Mouse (Mus musculus) adrenal gland, adult 2 months (tissue): ENCODE results near the gene Tas2r144. TPM values are rescaled to one million over a fixed set of nuclear protein-coding genes. Genes with fewer than 3 reads are reported as not detected.

Experiments
- DNase-seq: peaks from one replicate; pipeline ENCODE4 v3.0.0; 2021
- long read RNA-seq: library from polyadenylated mRNA; stranded (forward); transcript quantifications from one replicate; pipeline ENCODE4 v2.0.0, GENCODE M21; 2021
- polyA plus RNA-seq: library from polyadenylated mRNA; depleted of rRNA; stranded (reverse); fragments of >200 nt; gene quantifications from 2 replicates; pipeline ENCODE4 v1.2.3, GENCODE M21; 2012; rRNA removed
- total RNA-seq, 2 experiments: library from RNA; stranded (reverse); gene quantifications; 2 replicates each; pipeline ENCODE4 v1.2.3; 2021

Tas2r144 gene
- total RNA-seq: not detected
- polyA plus RNA-seq: not detected in 2 replicates
- long read RNA-seq: 0 reads

- no peak for DNase-seq
These were observed at the start of gene Tas2r144 for GRCm38 (mm10) chr6:42215028-42215427. TSS of gene Tas2r144 (plus strand) at chr6:42215328.

DNA sequence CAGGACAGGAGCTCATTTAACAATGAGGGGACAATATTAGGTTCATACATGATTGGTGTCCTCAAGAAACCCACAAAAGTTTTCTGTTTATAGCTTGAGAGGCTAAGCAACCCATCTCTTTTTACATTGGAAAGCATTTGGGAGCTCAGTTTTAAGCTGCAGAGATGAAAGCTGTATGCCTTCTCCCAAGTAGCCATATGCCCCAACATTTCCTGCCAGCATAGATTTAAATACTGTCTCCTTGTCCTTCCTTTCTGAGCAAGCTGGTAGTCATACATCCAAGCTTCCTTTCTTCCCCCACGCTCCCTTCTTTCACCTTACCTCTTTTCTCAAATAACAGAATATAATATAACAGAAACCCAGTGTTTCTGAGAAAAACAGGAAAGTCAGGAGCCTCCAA lies 32.7 kb upstream of the Tas2r144 start:
- DNase-seq: no peak

GRCm38 (mm10) chr6:42186230-42186629 lies 28.9 kb upstream of the Tas2r144 start:
- DNase-seq: peak; percentile 3

DNA sequence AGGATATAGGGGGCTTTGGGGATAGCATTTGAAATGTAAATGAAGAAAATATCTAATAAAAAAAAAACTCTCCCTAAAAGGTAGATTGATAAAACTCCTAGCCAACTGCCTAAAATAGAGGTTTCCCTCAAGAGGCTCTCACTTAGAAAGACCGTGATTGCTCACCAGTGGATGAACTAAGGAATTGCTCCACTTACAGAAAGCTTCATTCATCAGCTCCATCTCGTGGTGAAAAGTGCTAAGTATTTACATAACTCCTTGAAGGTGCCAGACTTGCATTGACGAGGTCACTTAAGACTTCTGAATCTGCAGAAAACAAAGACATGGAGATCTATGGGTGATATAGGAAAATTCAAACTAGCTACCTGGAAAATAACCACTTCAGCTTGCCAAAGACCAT lies 17.4 kb upstream of the Tas2r144 start:
- DNase-seq: no peak

GRCm38 (mm10) chr6:42199498-42199897 lies 15.6 kb upstream of the Tas2r144 start:
- DNase-seq: no peak

- DNase-seq: peak; percentile 15
These were observed 7.2 kb downstream of the Tas2r144 start for GRCm38 (mm10) chr6:42222286-42222685.

GRCm38 (mm10) chr6:42225046-42225445 lies 9.9 kb downstream of the Tas2r144 start:
- no peak for DNase-seq

DNA sequence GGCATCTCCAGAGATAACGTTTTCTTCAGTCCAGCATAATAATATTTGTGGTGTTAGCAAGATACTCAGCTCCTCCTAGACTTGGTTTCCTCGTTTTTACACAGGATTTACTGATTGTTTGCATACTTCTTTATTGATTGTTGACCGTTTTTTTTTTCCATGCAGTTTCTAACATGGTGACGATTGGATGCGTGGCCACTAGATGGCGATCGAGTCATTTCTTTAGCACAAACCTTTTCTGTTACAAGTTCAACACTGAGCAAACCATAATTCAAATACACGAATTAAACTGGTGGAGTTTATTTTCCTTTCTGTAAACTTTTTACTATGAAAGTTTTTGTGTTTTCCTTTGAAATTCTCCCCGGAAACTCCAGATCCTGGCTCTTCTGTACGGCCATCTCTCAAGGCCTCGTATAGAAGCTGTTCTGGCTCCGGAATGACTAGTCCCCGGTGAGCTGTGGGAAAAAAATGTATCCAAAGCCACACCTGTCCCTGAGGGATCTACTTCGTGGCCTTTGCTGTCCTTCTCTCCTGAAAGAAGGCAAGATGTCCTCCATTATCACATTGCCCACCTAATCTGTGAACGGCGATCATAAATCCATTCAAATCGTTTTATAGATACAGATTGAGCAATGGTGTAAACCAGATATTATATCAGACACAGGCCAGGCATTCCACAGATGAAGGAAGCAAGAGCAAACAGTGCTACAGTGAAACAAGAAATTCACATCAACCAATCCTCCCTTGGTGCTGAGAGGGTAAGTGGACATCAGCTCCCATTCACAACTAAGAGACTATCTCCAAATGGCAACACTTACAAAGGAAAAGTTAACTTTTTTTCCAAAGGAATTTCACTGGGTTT lies 12.3 kb downstream of the Tas2r144 start:
- peak; percentile 56 for DNase-seq

- DNase-seq: no peak
These were observed 14.5 kb downstream of the Tas2r144 start for GRCm38 (mm10) chr6:42229610-42230009.

GRCm38 (mm10) chr6:42231191-42231590 lies 16.1 kb downstream of the Tas2r144 start:
- DNase-seq: no peak

- DNase-seq: no peak
These were observed 22.2 kb downstream of the Tas2r144 start for GRCm38 (mm10) chr6:42237276-42237805.

DNA sequence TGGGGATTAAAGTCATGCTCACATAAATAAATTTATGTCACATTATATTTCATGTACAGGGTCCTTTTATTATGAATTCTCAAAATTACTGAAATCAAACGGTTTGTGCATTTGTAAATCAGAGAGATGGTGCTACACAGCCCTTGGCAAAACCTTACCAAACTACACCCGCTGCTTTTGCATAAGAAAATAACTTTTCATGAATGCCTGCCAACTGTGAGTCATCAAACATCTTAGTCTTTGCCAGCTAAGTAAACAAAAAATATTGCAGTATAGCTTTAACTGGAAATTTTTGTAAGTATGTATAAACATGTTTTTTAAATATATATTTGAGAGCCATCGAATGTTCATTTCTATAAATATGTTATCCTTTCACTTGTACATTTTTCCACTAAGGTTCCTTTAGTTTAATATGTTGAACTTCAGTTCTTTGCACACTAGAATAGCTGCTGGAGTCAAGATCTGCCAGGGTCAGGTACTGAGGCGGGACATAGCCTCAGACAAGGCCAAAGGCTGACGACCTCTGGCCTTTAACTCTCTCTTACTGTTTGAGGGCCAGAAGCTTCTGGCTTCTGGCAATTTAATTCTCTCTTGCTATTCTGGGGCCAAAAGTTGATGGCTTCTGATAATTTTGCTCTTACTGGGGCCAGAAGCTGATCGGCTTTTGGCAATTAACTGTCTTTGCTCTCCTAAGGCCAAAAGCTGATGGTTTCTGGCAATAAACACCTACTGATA lies 26.4 kb downstream of the Tas2r144 start:
- DNase-seq: peak; percentile 64

DNA sequence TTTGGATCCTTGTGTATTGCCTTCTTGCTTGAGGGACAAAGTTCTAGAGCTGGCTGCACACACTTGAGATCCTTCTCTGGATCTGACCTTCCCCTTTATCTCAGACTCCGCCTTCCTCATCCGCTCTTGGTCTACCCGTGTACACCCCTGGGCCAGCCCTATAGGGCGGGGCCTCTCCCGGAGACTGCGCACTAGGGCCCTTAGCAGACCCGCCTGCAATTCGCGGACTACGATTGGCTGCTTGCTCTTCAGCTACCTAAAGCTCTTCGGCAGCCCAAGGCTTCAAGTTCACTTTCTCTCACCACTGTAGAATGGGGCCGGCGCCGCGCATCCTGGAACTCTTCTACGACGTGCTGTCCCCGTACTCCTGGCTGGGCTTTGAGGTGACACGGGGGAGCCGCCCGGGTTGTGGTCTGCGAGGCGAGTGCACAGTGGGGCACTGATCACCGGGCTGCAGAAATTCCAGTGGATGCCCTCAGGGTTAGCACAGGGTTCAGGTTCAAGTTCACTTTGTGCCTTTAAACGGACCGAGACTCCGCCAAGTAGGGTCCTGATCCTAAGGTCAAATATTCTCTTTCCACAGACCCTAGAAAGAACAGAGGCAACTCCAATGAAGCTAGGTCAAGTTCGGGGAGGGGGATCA lies 30.7 kb downstream of the Tas2r144 start, which contains the start of gene Gstk1:
TSS of gene Gstk1 (plus strand) at position 225 of the 643 bp plus-strand sequence.
- DNase-seq: peak; percentile 94

DNA sequence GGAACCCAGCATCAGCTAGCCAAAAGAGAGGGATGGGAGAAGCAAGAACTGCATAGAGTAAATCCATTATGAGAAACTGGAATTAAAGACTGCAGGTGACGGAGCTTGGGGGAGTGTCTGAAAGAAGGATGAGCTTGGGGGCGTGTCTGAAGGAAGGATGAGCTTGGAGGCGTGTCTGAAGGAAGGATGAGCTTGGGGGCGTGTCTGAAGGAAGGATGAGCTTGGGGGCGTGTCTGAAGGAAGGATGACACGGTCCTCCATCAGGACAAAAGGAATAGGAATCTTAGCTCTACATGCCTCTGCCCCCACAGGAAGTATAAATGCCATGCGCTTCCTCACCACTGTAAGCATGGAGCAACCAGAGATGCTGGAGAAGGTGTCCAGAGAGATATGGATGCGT lies 32.0 kb downstream of the Tas2r144 start:
- DNase-seq: peak; percentile 40

DNA sequence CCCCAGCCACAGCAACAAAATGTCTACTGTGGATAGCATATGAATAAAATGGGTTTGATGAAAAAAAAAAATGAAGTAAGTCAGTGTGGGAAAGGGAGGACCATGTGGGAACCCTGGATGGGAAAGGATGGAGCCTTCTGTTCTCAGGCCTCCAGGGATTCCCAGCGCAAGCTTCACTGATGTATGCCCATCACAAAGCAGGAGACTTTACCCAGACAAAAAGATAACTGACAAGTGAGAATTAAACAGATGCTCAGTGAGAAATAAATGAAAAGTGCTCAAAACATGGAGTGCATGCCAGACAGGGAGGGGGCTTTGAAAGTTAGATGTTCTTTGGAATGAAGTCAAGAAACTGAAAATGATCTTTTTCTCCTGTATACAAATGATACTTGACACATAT lies 32.9 kb downstream of the Tas2r144 start:
- no peak for DNase-seq

GRCm38 (mm10) chr6:42251791-42252190 lies 36.7 kb downstream of the Tas2r144 start:
- no peak for DNase-seq

- no peak for DNase-seq
These were observed 38.0 kb downstream of the Tas2r144 start for GRCm38 (mm10) chr6:42253103-42253502.

DNA sequence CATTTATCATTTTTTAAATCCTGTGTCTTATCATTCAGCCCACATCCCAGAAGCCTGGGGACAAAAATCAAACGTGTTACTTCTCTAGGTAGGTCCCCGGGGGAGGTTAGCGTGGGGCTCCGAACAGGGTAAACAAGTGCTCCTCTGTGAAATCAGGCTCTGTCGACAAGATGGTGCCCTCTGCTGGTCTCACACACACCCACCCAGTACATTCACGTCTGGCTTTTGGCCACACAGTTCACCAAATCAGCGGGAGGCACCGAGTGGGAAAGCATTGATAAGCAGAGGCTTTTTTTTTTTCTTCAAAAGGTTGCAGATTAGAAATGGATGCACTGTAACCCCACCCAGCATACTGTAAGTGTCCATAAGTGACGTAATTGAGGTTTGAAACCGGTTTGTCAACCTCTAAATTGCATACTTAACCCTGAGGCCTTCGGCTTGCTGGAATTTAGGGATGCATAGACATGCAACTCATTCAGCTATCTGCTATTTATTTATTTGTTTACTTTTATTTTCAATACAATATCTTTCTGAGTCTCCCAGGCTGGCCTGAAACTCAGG lies 42.3 kb downstream of the Tas2r144 start:
- DNase-seq: peak; percentile 78

GRCm38 (mm10) chr6:42260430-42260829 lies 45.3 kb downstream of the Tas2r144 start:
- no peak for DNase-seq

DNA sequence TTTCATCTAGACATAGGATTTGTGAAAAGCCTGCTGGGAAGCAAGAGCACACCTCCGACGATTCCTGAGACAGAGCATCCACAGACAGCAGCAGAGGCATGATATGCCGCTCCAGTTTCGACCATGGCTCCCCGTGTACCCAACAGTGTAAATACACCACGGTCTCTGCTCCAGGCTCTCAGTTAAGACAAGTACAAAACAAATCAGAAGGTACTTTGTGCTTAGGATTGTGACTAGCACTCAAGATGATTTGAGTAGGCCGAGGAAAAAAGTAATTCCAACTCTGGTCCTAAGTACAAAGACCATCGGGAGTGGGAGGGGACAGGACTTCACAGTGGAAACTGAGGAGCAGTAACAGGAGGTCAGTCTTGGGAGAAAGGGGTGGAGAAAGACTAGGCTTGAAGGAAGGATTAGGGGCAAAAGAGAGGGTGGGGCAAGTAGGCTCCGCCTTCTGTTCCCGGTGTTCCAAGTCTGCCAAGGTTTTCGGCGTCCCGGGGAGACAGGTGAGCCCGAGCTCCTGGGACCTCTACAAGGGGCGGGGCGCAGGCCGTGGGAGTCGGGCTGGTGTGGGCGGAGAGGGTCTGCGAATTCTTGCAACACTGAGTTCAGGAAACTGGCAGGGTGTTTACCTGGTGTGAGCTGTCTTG lies 46.5 kb downstream of the Tas2r144 start, which contains the start of gene Tmem139:
TSS of gene Tmem139 (plus strand) at position 447 of the 647 bp plus-strand sequence.
- DNase-seq: no peak

GRCm38 (mm10) chr6:42264626-42265312 lies 49.6 kb downstream of the Tas2r144 start, which contains the start of gene Casp2:
TSS of gene Casp2 (plus strand) at chr6:42264985.
- DNase-seq: peak; percentile 99
